In genomic region chrX:48412629-48413028, GRCm38 (mm10) we compare ENCODE assay signal across 21 mouse cellular contexts.
"Had no signal": no experiment of that assay in that cellular context is flagged by ENCODE, and none has a peak within 500 bp of the region (broad histone marks: within the 10 kb centered on the region; RNA-seq: fewer than 3 reads in every experiment).

No protein-coding gene starts in this region.

- H3K4me1 ChIP-seq: lung, embryonic 15.5 days; neural tube, embryonic 13.5 days; neural tube, embryonic 15.5 days had no signal

- DNase-seq: lung, adult 2 months; lung, postnatal 14 days; lung, postnatal 36 days; retina, postnatal 1 day; right cerebral cortex, adult 18-20 months; right cerebral cortex, postnatal 25 days; right cerebral cortex, postnatal 4 days; spleen, adult 18-20 months; thymus, adult 18-20 months; thymus, postnatal 14 days; thymus, postnatal 36 days had no signal

- H3K27me3 ChIP-seq: lung, embryonic 15.5 days; midbrain, embryonic 13.5 days; neural tube, embryonic 13.5 days; neural tube, embryonic 15.5 days had no signal

- H3K27ac ChIP-seq: lung, embryonic 15.5 days; macrophage; midbrain, embryonic 13.5 days; neural tube, embryonic 13.5 days; neural tube, embryonic 15.5 days had no signal

- H3K4me2 ChIP-seq: lung, embryonic 15.5 days; midbrain, embryonic 11.5 days; midbrain, embryonic 13.5 days; neural tube, embryonic 13.5 days; neural tube, embryonic 15.5 days had no signal

- H3K9ac ChIP-seq: lung, embryonic 15.5 days; midbrain, embryonic 13.5 days; neural tube, embryonic 13.5 days; neural tube, embryonic 15.5 days had no signal

- H3K4me3 ChIP-seq: lung, embryonic 15.5 days; megakaryocyte, embryonic 14.5 days; midbrain, embryonic 13.5 days; myocyte; neural tube, embryonic 13.5 days; neural tube, embryonic 15.5 days had no signal

- H3K9me3 ChIP-seq: lung, embryonic 15.5 days; megakaryocyte, embryonic 14.5 days; midbrain, embryonic 13.5 days; neural tube, embryonic 13.5 days; neural tube, embryonic 15.5 days had no signal

- ATAC-seq: lung, postnatal 0 days; midbrain, embryonic 13.5 days; midbrain, embryonic 16.5 days had no signal

- H3K36me3 ChIP-seq: lung, embryonic 15.5 days; midbrain, embryonic 13.5 days; neural tube, embryonic 13.5 days; neural tube, embryonic 15.5 days had no signal
